In genomic region chr10:84036131-84036877, GRCm38 (mm10) we compare ENCODE assay signal across 17 mouse cellular contexts.
DNase-seq lines count a peak whose midpoint lies in the region; ATAC-seq and TF ChIP-seq lines count a peak whose summit lies in the region.
"Had no signal": no experiment of that assay in that cellular context is flagged by ENCODE, and none has a peak within 500 bp of the region (broad histone marks: within the 10 kb centered on the region; RNA-seq: fewer than 3 reads in every experiment).

No protein-coding gene starts in this region.

- H3K4me3 ChIP-seq in gastrocnemius, adult 2 months = no peak overlapping the region
- H3K4me3 ChIP-seq in embryonic fibroblast, embryonic 13.5 days (ENCODE audit: insufficient read depth, low read length) = no peak overlapping the region
- H3K4me3 ChIP-seq: embryonic facial prominence, embryonic 12.5 days; intestine, embryonic 15.5 days; limb, embryonic 13.5 days; liver, embryonic 13.5 days; midbrain, embryonic 13.5 days had no signal

- no peak for TF ChIP-seq CTCF in gastrocnemius, adult 2 months (IDR thresholded peaks at IDR 0.05)
- TF ChIP-seq CTCF in embryonic fibroblast, embryonic 13.5 days (IDR thresholded peaks at IDR 0.05; ENCODE audit: borderline replicate concordance, insufficient read depth, low read length) = no peak

- H3K27ac ChIP-seq in gastrocnemius, adult 2 months = peak overlapping the region; percentile 38; the same call in 1 of the 2 replicates
- peak overlapping the region; percentile 72 for H3K27ac ChIP-seq in embryonic fibroblast, embryonic 13.5 days (ENCODE audit: insufficient read depth, low read length)
- H3K27ac ChIP-seq: embryonic facial prominence, embryonic 12.5 days; hindbrain, embryonic 14.5 days; intestine, embryonic 15.5 days; limb, embryonic 13.5 days; liver, embryonic 13.5 days; midbrain, embryonic 13.5 days had no signal

- no peak for TF ChIP-seq POLR2A in embryonic fibroblast, embryonic 13.5 days (IDR thresholded peaks at IDR 0.05; ENCODE audit: low read depth, low read length)

- H3K4me1 ChIP-seq in embryonic fibroblast, embryonic 13.5 days (ENCODE audit: control insufficient read depth, insufficient read depth, low read length) = peaks cover 2% of the 10 kb centered on the region; the same call in 1 of the 2 replicates
- H3K4me1 ChIP-seq: intestine, embryonic 15.5 days; liver, embryonic 13.5 days; midbrain, embryonic 13.5 days had no signal

- no peak for ATAC-seq in granulocyte monocyte progenitor cell, adult 5-6 weeks (replicated peaks; ENCODE audit: poor library complexity, severe bottlenecking)
- ATAC-seq: intestine, embryonic 15.5 days; midbrain, embryonic 13.5 days had no signal

- intact Hi-C loops in gastrocnemius, adult 2 months (cut with DNase I) = no loop called here

- no peak for DNase-seq in gastrocnemius, adult 2 months
- no peak for DNase-seq in gastrocnemius, postnatal 4 days (ENCODE audit: low spot score in 2 of 2)
- peak; percentile 14 for DNase-seq in kidney, postnatal 10 days
- no peak for DNase-seq in kidney, adult 8-10 months
- peak; percentile 99 for DNase-seq in Muller cell, postnatal 12 days (ENCODE audit: inconsistent ontology term)
- DNase-seq in urinary bladder, postnatal 25 days (ENCODE audit: low spot score) = no peak
- DNase-seq: adrenal gland, adult 8-10 months; gastrocnemius, postnatal 25 days; heart, postnatal 14 days; liver, embryonic 13.5 days had no signal

Comparison
In these comparisons a context has a peak if more than half of its experiments do, and no peak if none do; other contexts are left out.
1. DNase-seq: peak in kidney, postnatal 10 days (single experiment) and Muller cell, postnatal 12 days (single experiment); none in gastrocnemius, adult 2 months (single experiment), gastrocnemius, postnatal 4 days (0 of 2), kidney, adult 8-10 months (0 of 2) and urinary bladder, postnatal 25 days (single experiment).